Mouse (Mus musculus): Measurements from ENCODE around the gene Wnt5b. TPM values are rescaled to one million over a fixed set of nuclear protein-coding genes. Genes with fewer than 3 reads are reported as not detected.

Gene Wnt5b
- not detected in 2 replicates for polyA plus RNA-seq (2012)

DNA sequence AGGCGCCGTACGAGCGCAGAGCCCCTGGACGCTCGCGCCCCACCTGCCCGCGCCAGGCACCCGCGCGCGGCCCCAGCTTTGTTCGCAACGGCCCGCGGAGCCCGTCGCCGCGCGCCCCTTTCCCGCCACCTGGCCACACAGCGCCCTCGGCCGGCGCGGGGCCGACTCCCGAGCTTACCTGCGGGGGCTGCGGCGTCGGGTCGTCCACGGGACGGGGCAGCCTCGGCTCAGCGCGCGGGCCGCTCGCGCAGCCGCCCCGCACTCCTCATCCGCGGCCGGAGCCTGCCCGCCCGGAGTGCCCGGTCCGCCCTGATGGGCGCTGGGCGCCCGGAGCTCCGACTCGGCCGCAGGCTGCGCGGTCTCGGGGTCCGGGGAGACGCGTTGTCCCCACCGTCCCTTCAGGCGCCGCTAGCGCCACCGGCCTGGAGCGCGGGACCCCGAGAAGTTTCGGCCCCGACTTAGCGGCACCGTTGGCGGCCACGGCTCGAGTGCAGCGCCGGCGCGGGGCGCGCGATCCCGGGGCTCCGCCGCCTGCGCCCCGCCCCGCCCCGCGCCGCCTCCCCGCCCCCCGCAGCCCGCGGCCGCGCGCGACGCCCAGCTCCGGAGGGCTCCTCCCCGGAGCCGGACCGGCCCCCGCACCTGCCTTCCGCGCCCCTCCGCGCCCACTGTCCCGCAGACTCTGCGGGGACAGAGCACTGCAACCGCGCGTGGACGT lies at the start of gene Wnt5b:
Gene Wnt5b (minus strand): TSS at position 545 of the 715 bp plus-strand sequence.
- Histone ChIP-seq H3K36me3 (ENCODE audit: control insufficient read depth) (no peaks in the 10 kb centered on the region), H3K4me3 (replicated peaks) (peak within 1 kb of the TSS; percentile 44), H3K4me1 (ENCODE audit: control insufficient read depth) (no peaks in the 10 kb centered on the region), H3K27me3 (ENCODE audit: control insufficient read depth) (peaks cover 49% of the 10 kb centered on the region), H3K9me3 (ENCODE audit: control insufficient read depth, low read length) (no peaks in the 10 kb centered on the region)
- TF ChIP-seq TAL1 (IDR thresholded peaks at IDR 0.05; ENCODE audit: low read length) (no peak), GATA1 (IDR thresholded peaks at IDR 0.05; ENCODE audit: low read length) (no peak)

GRCm38 (mm10) chr6:119590872-119591271 lies 46.7 kb upstream of the Wnt5b start:
- Histone ChIP-seq H3K27me3 (ENCODE audit: control insufficient read depth) (no peaks in the 10 kb centered on the region), H3K4me3 (replicated peaks) (no peak overlapping the region), H3K9me3 (ENCODE audit: control insufficient read depth, low read length) (no peaks in the 10 kb centered on the region), H3K36me3 (ENCODE audit: control insufficient read depth) (no peaks in the 10 kb centered on the region), H3K4me1 (ENCODE audit: control insufficient read depth) (no peaks in the 10 kb centered on the region)
- TF ChIP-seq GATA1 (IDR thresholded peaks at IDR 0.05; ENCODE audit: low read length): no peak
- TF ChIP-seq TAL1 (IDR thresholded peaks at IDR 0.05; ENCODE audit: low read length): no peak

GRCm38 (mm10) chr6:119587897-119588296 lies 43.8 kb upstream of the Wnt5b start:
- Histone ChIP-seq H3K4me1 (ENCODE audit: control insufficient read depth) (no peaks in the 10 kb centered on the region), H3K4me3 (replicated peaks) (no peak overlapping the region), H3K27me3 (ENCODE audit: control insufficient read depth) (no peaks in the 10 kb centered on the region), H3K36me3 (ENCODE audit: control insufficient read depth) (no peaks in the 10 kb centered on the region), H3K9me3 (ENCODE audit: control insufficient read depth, low read length) (no peaks in the 10 kb centered on the region)
- TF ChIP-seq GATA1 (IDR thresholded peaks at IDR 0.05; ENCODE audit: low read length) (no peak), TAL1 (IDR thresholded peaks at IDR 0.05; ENCODE audit: low read length) (no peak)

- no peaks in the 10 kb centered on the region for H3K4me1 ChIP-seq (ENCODE audit: control insufficient read depth)
- H3K9me3 ChIP-seq (ENCODE audit: control insufficient read depth, low read length): no peaks in the 10 kb centered on the region
- H3K27me3 ChIP-seq (ENCODE audit: control insufficient read depth): no peaks in the 10 kb centered on the region
- no peak for TF ChIP-seq GATA1 (IDR thresholded peaks at IDR 0.05; ENCODE audit: low read length)
- no peak for TF ChIP-seq TAL1 (IDR thresholded peaks at IDR 0.05; ENCODE audit: low read length)
- no peak overlapping the region for H3K4me3 ChIP-seq (replicated peaks)
- H3K36me3 ChIP-seq (ENCODE audit: control insufficient read depth): no peaks in the 10 kb centered on the region
Observed at GRCm38 (mm10) chr6:119587454-119587853, 43.3 kb upstream of the Wnt5b start.

DNA sequence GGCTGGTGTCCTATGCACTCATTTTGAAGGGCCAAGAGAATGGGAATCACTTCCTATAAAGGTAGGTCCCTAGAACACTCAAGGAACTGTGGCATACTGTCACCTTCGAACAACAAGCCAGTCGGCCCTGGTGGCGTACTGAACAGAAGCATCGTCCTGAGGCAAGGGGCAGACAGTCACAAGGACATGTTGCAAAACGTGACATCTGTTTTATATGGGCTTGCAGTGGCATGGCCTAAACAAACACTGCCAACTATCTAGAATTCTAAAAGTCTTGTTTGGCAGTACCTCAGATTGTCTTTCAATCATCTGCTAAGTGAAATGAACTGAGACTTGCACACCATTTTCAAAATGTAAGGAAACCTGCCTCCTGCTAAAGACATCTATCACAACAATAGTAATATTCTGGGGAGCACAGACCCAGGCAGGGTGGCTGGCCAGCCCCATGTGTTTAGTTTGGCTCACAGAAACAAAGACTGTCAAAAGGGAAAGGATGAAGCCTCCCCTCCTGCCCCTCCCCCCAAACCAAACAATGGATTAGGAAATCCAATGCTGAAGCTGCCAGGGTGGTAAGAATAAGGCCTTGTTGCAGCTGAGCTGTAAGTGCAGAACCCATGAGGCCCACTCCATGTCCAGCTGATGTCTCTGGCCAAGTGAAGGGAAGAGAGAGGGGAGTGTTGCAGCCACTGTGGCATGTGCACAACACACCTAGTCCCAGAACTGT lies 41.7 kb upstream of the Wnt5b start:
- TF ChIP-seq GATA1 (IDR thresholded peaks at IDR 0.05; ENCODE audit: low read length) (no peak), TAL1 (IDR thresholded peaks at IDR 0.05; ENCODE audit: low read length) (no peak)
- no peaks in the 10 kb centered on the region for H3K36me3 ChIP-seq (ENCODE audit: control insufficient read depth)
- H3K27me3 ChIP-seq (ENCODE audit: control insufficient read depth): no peaks in the 10 kb centered on the region
- H3K9me3 ChIP-seq (ENCODE audit: control insufficient read depth, low read length): no peaks in the 10 kb centered on the region
- no peak overlapping the region for H3K4me3 ChIP-seq (replicated peaks)
- no peaks in the 10 kb centered on the region for H3K4me1 ChIP-seq (ENCODE audit: control insufficient read depth)

DNA sequence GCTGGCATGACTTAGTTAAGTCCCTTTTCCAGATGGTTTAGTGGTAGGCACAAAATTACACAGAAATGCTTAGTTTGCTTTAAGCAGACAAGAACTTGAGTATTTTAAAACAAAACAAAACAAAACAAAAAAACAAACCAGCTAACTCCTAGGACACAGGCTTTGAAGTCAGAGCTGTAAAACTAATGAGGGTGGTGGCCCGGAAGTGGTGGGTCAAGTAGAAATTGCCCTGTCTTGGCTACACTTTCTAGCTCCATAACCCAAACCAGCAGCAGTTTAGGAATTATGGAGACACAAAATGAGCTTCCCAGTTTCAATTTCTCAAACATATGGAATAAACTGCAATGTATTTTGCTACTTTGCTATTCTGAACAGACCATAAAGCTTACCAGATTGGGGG lies 39.9 kb upstream of the Wnt5b start:
- Histone ChIP-seq H3K36me3 (ENCODE audit: control insufficient read depth) (no peaks in the 10 kb centered on the region), H3K27me3 (ENCODE audit: control insufficient read depth) (no peaks in the 10 kb centered on the region), H3K4me1 (ENCODE audit: control insufficient read depth) (no peaks in the 10 kb centered on the region), H3K9me3 (ENCODE audit: control insufficient read depth, low read length) (no peaks in the 10 kb centered on the region), H3K4me3 (replicated peaks) (no peak overlapping the region)
- TF ChIP-seq GATA1 (IDR thresholded peaks at IDR 0.05; ENCODE audit: low read length) (no peak), TAL1 (IDR thresholded peaks at IDR 0.05; ENCODE audit: low read length) (no peak)

GRCm38 (mm10) chr6:119583165-119583564 lies 39.0 kb upstream of the Wnt5b start:
- Histone ChIP-seq H3K27me3 (ENCODE audit: control insufficient read depth) (no peaks in the 10 kb centered on the region), H3K4me1 (ENCODE audit: control insufficient read depth) (no peaks in the 10 kb centered on the region), H3K36me3 (ENCODE audit: control insufficient read depth) (no peaks in the 10 kb centered on the region), H3K9me3 (ENCODE audit: control insufficient read depth, low read length) (no peaks in the 10 kb centered on the region), H3K4me3 (replicated peaks) (no peak overlapping the region)
- TF ChIP-seq TAL1 (IDR thresholded peaks at IDR 0.05; ENCODE audit: low read length): no peak
- no peak for TF ChIP-seq GATA1 (IDR thresholded peaks at IDR 0.05; ENCODE audit: low read length)

- TF ChIP-seq GATA1 (IDR thresholded peaks at IDR 0.05; ENCODE audit: low read length): no peak
- TF ChIP-seq TAL1 (IDR thresholded peaks at IDR 0.05; ENCODE audit: low read length): no peak
- H3K9me3 ChIP-seq (ENCODE audit: control insufficient read depth, low read length): no peaks in the 10 kb centered on the region
- H3K4me3 ChIP-seq (replicated peaks): no peak overlapping the region
- H3K4me1 ChIP-seq (ENCODE audit: control insufficient read depth): no peaks in the 10 kb centered on the region
- H3K27me3 ChIP-seq (ENCODE audit: control insufficient read depth): no peaks in the 10 kb centered on the region
- peaks cover 20% of the 10 kb centered on the region for H3K36me3 ChIP-seq (ENCODE audit: control insufficient read depth)
Observed at GRCm38 (mm10) chr6:119576706-119577105, 32.6 kb upstream of the Wnt5b start.

DNA sequence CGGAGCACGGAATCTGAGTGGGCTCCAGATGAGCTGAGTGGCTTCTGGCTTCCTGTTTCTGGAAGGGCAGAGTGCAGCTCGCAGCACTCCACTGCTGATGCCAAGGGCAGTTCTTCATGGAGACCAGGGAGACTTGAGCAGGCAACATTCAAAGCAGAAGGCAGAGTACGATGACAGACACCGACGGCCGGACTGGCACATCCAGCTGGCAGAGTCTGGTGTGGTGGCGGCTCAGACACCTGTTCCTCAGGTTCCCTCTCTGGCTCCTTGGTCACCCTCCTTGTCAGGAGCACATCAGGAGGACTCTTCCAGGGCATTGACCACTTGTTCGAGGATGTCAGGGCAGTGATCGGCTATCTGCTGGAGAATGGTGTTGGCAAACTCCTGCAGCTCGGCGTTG lies 31.2 kb upstream of the Wnt5b start:
- no peaks in the 10 kb centered on the region for H3K27me3 ChIP-seq (ENCODE audit: control insufficient read depth)
- no peak overlapping the region for H3K4me3 ChIP-seq (replicated peaks)
- H3K9me3 ChIP-seq (ENCODE audit: control insufficient read depth, low read length): no peaks in the 10 kb centered on the region
- peaks cover 20% of the 10 kb centered on the region for H3K36me3 ChIP-seq (ENCODE audit: control insufficient read depth)
- TF ChIP-seq TAL1 (IDR thresholded peaks at IDR 0.05; ENCODE audit: low read length) (no peak), GATA1 (IDR thresholded peaks at IDR 0.05; ENCODE audit: low read length) (no peak)
- H3K4me1 ChIP-seq (ENCODE audit: control insufficient read depth): no peaks in the 10 kb centered on the region
